Mouse (Mus musculus) CH12.LX (cell line): ENCODE data around the gene Atp2c2. TPM values are rescaled to one million over a fixed set of nuclear protein-coding genes. Genes with fewer than 3 reads are reported as not detected.

ENCODE experiments used
- DNase-seq: peaks from one replicate; pipeline ENCODE4 v3.0.0-alpha.2; 2013; ENCODE audit errors: extremely low read depth
- H3K27ac ChIP-seq: 2 replicates; pipeline ENCODE4 v1.5.1; 2012; ENCODE audit warnings: low read depth, mild to moderate bottlenecking, control low read depth, moderate library complexity; ENCODE audit not compliant: insufficient read depth
- H3K27me3 ChIP-seq: replicated peaks from 2 replicates; pipeline ENCODE3; 2012; ENCODE audit warnings: inconsistent platforms
- H3K36me3 ChIP-seq, 2 experiments: replicated peaks in 1 of 2; 2 replicates each; pipeline versions ENCODE3 to v1.6.1; 2012; ENCODE audit warnings: inconsistent platforms in 1 of 2, low read length in 1 of 2, mild to moderate bottlenecking in 1 of 2, mixed read lengths in 1 of 2, moderate library complexity in 1 of 2; ENCODE audit not compliant: control insufficient read depth in 1 of 2, insufficient read depth in 1 of 2
- H3K4me1 ChIP-seq, 2 experiments: 2 replicates each; pipeline ENCODE4 v1.6.1; 2012; ENCODE audit warnings: inconsistent platforms in 1 of 2, moderate library complexity in 1 of 2; ENCODE audit not compliant: insufficient read depth in 2 of 2, control insufficient read depth in 1 of 2
- H3K4me2 ChIP-seq: 2 replicates; pipeline ENCODE4 v1.6.1; 2012; ENCODE audit warnings: low read depth, mild to moderate bottlenecking, control low read depth; ENCODE audit not compliant: poor library complexity, insufficient read depth, severe bottlenecking
- H3K4me3 ChIP-seq, 3 experiments: fragments of 150-350 bp in 1 of 3; sonication (generic) in 1 of 3; replicated peaks in 1 of 3; 2 replicates each; pipeline versions ENCODE3 to v1.5.1; 2011 to 2012; ENCODE audit warnings: low read depth in 2 of 3, low read length in 2 of 3, mild to moderate bottlenecking in 2 of 3, moderate library complexity in 2 of 3, control low read depth in 1 of 3, improper control_type of control experiment in 1 of 3, inconsistent platforms in 1 of 3, mixed read lengths in 1 of 3; ENCODE audit not compliant: poor library complexity in 1 of 3
- H3K79me2 ChIP-seq: replicated peaks from 2 replicates; pipeline ENCODE4 v1.6.1; 2012; ENCODE audit warnings: mild to moderate bottlenecking, moderate library complexity; ENCODE audit not compliant: control insufficient read depth, poor library complexity, insufficient read depth, severe bottlenecking; ENCODE audit errors: extremely low read depth
- H3K9ac ChIP-seq: 2 replicates; pipeline ENCODE4 v1.6.1; 2012; ENCODE audit warnings: low read depth, mild to moderate bottlenecking, control low read depth, moderate library complexity; ENCODE audit not compliant: insufficient read depth
- H3K9me3 ChIP-seq: replicated peaks from 2 replicates; pipeline ENCODE3; 2012; ENCODE audit warnings: low read length, inconsistent platforms, mixed read lengths
- BHLHE40 ChIP-seq: IDR thresholded peaks from 2 replicates; pipeline ENCODE4 v1.6.1; 2011; ENCODE audit warnings: mild to moderate bottlenecking, low read depth, low read length, improper control_type of control experiment
- CHD2 ChIP-seq: IDR thresholded peaks from 2 replicates; pipeline ENCODE4 v1.6.1; 2011; ENCODE audit warnings: low read length, improper control_type of control experiment
- CTCF ChIP-seq, 2 experiments: IDR thresholded peaks in 1 of 2; conservative IDR thresholded peaks in 1 of 2; 2 replicates each; pipeline ENCODE4 v1.5.1; 2011 to 2012; ENCODE audit warnings: low read depth in 2 of 2, low read length in 2 of 2, improper control_type of control experiment in 1 of 2, inconsistent platforms in 1 of 2, mild to moderate bottlenecking in 1 of 2, moderate library complexity in 1 of 2
- ELF1 ChIP-seq: IDR thresholded peaks from 2 replicates; pipeline ENCODE4 v1.6.1; 2014; ENCODE audit warnings: low read depth, mild to moderate bottlenecking, inconsistent platforms, low read length, improper control_type of control experiment
- HCFC1 ChIP-seq: IDR thresholded peaks from 2 replicates; pipeline ENCODE4 v1.6.1; 2012; ENCODE audit warnings: low read depth, mild to moderate bottlenecking, inconsistent platforms, low read length, improper control_type of control experiment
- JUN ChIP-seq: IDR thresholded peaks from 2 replicates; pipeline ENCODE4 v1.6.1; 2011; ENCODE audit warnings: low read depth, mild to moderate bottlenecking, low read length, improper control_type of control experiment, moderate library complexity; ENCODE audit not compliant: insufficient read depth
- KAT2A ChIP-seq: IDR thresholded peaks from 2 replicates; pipeline ENCODE4 v1.6.1; 2012; ENCODE audit warnings: low read length, improper control_type of control experiment, inconsistent platforms; ENCODE audit not compliant: insufficient replicate concordance
- MAFK ChIP-seq: IDR thresholded peaks from 2 replicates; pipeline ENCODE4 v1.6.1; 2011; ENCODE audit warnings: low read length, improper control_type of control experiment; ENCODE audit not compliant: insufficient replicate concordance
- MAZ ChIP-seq: IDR thresholded peaks from 2 replicates; pipeline ENCODE4 v1.6.1; 2012; ENCODE audit warnings: low read depth, mild to moderate bottlenecking, inconsistent platforms, low read length, improper control_type of control experiment, moderate library complexity
- MXI1 ChIP-seq: IDR thresholded peaks from 2 replicates; pipeline ENCODE4 v1.6.1; 2011; ENCODE audit warnings: mild to moderate bottlenecking, low read depth, low read length, improper control_type of control experiment
- MYC ChIP-seq: IDR thresholded peaks from 2 replicates; pipeline ENCODE4 v1.6.1; 2011; ENCODE audit warnings: low read depth, mild to moderate bottlenecking, improper control_type of control experiment, low read length
- NRF1 ChIP-seq: IDR thresholded peaks from 2 replicates; pipeline ENCODE4 v1.6.1; 2014; ENCODE audit warnings: low read depth, mild to moderate bottlenecking, inconsistent platforms, low read length, improper control_type of control experiment, moderate library complexity
- PAX5 ChIP-seq: IDR thresholded peaks from 2 replicates; pipeline ENCODE4 v1.6.1; 2012; ENCODE audit warnings: low read length, inconsistent platforms, mixed read lengths
- POLR2A ChIP-seq: IDR thresholded peaks from 2 replicates; pipeline ENCODE4 v1.6.1; 2011; ENCODE audit warnings: low read depth, mild to moderate bottlenecking, improper control_type of control experiment, low read length
- POLR2AphosphoS2 ChIP-seq: IDR thresholded peaks from 2 replicates; pipeline ENCODE4 v1.6.1; 2011; ENCODE audit warnings: low read depth, low read length, improper control_type of control experiment
- RAD21 ChIP-seq: IDR thresholded peaks from 2 replicates; pipeline ENCODE4 v1.6.1; 2011; ENCODE audit warnings: low read depth, mild to moderate bottlenecking, low read length, improper control_type of control experiment, moderate library complexity
- SIN3A ChIP-seq: IDR thresholded peaks from 2 replicates; pipeline ENCODE4 v1.6.1; 2012; ENCODE audit warnings: low read length, improper control_type of control experiment, inconsistent platforms
- SMC3 ChIP-seq: IDR thresholded peaks from 2 replicates; pipeline ENCODE4 v1.6.1; 2011; ENCODE audit warnings: low read depth, low read length, improper control_type of control experiment
- TBP ChIP-seq: conservative IDR thresholded peaks from 2 replicates; pipeline ENCODE4 v1.6.1; 2011; ENCODE audit warnings: low read depth, low read length, improper control_type of control experiment
- TCF12 ChIP-seq: IDR thresholded peaks from 2 replicates; pipeline ENCODE4 v1.6.1; 2014; ENCODE audit warnings: low read depth, mild to moderate bottlenecking, inconsistent platforms, low read length, improper control_type of control experiment
- UBTF ChIP-seq: IDR thresholded peaks from 2 replicates; pipeline ENCODE4 v1.6.1; 2012; ENCODE audit warnings: low read depth, mild to moderate bottlenecking, inconsistent platforms, low read length, improper control_type of control experiment, moderate library complexity
- ZMIZ1 ChIP-seq: IDR thresholded peaks from 2 replicates; pipeline ENCODE4 v1.6.1; 2012; ENCODE audit warnings: low read depth, mild to moderate bottlenecking, inconsistent platforms, low read length, improper control_type of control experiment
- ZNF384 ChIP-seq: IDR thresholded peaks from 2 replicates; pipeline ENCODE4 v1.6.1; 2012; ENCODE audit warnings: low read depth, low read length, improper control_type of control experiment, inconsistent platforms
- dilution Hi-C: fragments of 300-500 bp; cut with MboI; formaldehyde crosslinking; loops from 2 replicates; pipeline ENCODE4 v1.14.3; 2020; ENCODE audit warnings: low sequenced_read_pairs; ENCODE audit not compliant: extremely low pct_unique_long_range_greater_than_20kb, extremely low pct_ligation_motif_present
- in situ Hi-C: fragments of 300-500 bp; cut with MboI; formaldehyde crosslinking; loops from 3 replicates; pipeline ENCODE4 v1.14.3; 2019; ENCODE audit warnings: low sequenced_read_pairs, low pct_ligation_motif_present, low pct_unique_long_range_greater_than_20kb, mixed read lengths
- polyA plus RNA-seq: library from polyadenylated mRNA; unstranded; fragments of >175 nt; gene quantifications from 2 replicates; pipeline ENCODE4 v1.2.1, GENCODE M21; 2012; ENCODE audit warnings: low read depth; ENCODE audit not compliant: insufficient read length
- total RNA-seq, 2 experiments: library from RNA; depleted of rRNA; stranded (reverse); fragments of 300-350 nt in 1 of 2; fragments of >200 nt in 1 of 2; gene quantifications; 2 replicates each; pipeline ENCODE4 v1.2.3; 2012 to 2014

Atp2c2 gene
- total and polyA plus RNA-seq, 3 experiments, result not detected

DNA sequence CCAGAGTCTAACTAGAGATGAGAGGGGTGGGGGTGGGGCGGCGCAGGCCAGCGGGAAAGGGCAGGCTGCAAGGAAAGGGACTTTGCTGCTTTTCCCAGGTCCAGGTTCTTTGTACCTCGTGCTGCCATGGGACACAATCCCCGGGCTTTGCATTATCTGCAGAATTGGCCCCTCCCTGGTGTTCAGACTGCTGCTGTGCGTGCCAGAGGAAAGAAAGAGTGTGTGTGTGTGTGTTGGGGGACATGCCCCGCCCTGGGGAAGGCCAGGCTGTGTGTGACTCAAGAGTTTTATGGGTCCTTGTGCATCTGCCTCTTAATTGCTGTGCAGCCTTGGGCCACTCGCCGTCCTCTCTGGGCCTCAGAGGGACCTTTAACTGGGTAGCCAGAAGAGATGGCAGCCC is 31.4 kb upstream of the Atp2c2 start:
- no peaks in the 10 kb centered on the region for H3K9me3 ChIP-seq
- in situ Hi-C loops (no loop called here), dilution Hi-C loops (no loop called here)
- no peak overlapping the region for H3K4me3 ChIP-seq
- peaks cover 88% of the 10 kb centered on the region for H3K27me3 ChIP-seq
- no peaks in the 10 kb centered on the region for H3K36me3 ChIP-seq
- peaks cover 3 to 5% of the 10 kb centered on the region in 2 experiments; a peak in 2 of 4 replicates for H3K4me1 ChIP-seq
- no peak overlapping the region for H3K27ac ChIP-seq
- DNase-seq, result no peak
- H3K79me2 ChIP-seq, result no peaks in the 10 kb centered on the region
- no peak for TF ChIP-seq NRF1
- TF ChIP-seq MAZ, result no peak
- no peak for TF ChIP-seq CHD2
- no peak for TF ChIP-seq ZMIZ1
- no peak for TF ChIP-seq MXI1
- TF ChIP-seq TCF12, result no peak
- TF ChIP-seq TBP, result no peak
- TF ChIP-seq POLR2AphosphoS2, result no peak
- TF ChIP-seq SIN3A, result no peak
- no peak for TF ChIP-seq RAD21
- no peak for TF ChIP-seq SMC3
- TF ChIP-seq PAX5, result no peak
- no peak for TF ChIP-seq ELF1
- no peak for TF ChIP-seq HCFC1
- no peak for TF ChIP-seq ZNF384
- no peak for TF ChIP-seq POLR2A
- no peak for TF ChIP-seq MYC
- no peak for TF ChIP-seq JUN
- no peak for TF ChIP-seq BHLHE40
- no peak for TF ChIP-seq KAT2A
- no peak overlapping the region for H3K9ac ChIP-seq
- H3K4me2 ChIP-seq, result no peak overlapping the region

GRCm38 (mm10) chr8:119669284-119669683 is 30.5 kb upstream of the Atp2c2 start:
- peaks cover 4% of the 10 kb centered on the region for H3K9me3 ChIP-seq
- dilution Hi-C loops, result no loop called here
- no peak overlapping the region for H3K4me2 ChIP-seq
- no peak overlapping the region for H3K27ac ChIP-seq
- TF ChIP-seq MAFK (no peak), CTCF (conservative IDR thresholded peaks at IDR 0.05 in 1 of 2, IDR thresholded peaks at IDR 0.05 in 1 of 2; ENCODE audit: low read depth in 2 of 2, low read length in 2 of 2) (peak; percentile 42 to 84), ZMIZ1 (no peak), UBTF (no peak), MAZ (no peak)
- no peak overlapping the region for H3K4me3 ChIP-seq
- in situ Hi-C loops, result no loop called here
- H3K9ac ChIP-seq, result no peak overlapping the region
- no peaks in the 10 kb centered on the region for H3K36me3 ChIP-seq
- peaks cover 3 to 7% of the 10 kb centered on the region in 2 experiments; a peak in 2 of 4 replicates for H3K4me1 ChIP-seq
- peaks cover 83% of the 10 kb centered on the region for H3K27me3 ChIP-seq
- peak; percentile 43 for DNase-seq
- H3K79me2 ChIP-seq, result no peaks in the 10 kb centered on the region
